Mouse (Mus musculus): ENCODE measurements around the gene Kcnn3.

Kcnn3 gene

DNA sequence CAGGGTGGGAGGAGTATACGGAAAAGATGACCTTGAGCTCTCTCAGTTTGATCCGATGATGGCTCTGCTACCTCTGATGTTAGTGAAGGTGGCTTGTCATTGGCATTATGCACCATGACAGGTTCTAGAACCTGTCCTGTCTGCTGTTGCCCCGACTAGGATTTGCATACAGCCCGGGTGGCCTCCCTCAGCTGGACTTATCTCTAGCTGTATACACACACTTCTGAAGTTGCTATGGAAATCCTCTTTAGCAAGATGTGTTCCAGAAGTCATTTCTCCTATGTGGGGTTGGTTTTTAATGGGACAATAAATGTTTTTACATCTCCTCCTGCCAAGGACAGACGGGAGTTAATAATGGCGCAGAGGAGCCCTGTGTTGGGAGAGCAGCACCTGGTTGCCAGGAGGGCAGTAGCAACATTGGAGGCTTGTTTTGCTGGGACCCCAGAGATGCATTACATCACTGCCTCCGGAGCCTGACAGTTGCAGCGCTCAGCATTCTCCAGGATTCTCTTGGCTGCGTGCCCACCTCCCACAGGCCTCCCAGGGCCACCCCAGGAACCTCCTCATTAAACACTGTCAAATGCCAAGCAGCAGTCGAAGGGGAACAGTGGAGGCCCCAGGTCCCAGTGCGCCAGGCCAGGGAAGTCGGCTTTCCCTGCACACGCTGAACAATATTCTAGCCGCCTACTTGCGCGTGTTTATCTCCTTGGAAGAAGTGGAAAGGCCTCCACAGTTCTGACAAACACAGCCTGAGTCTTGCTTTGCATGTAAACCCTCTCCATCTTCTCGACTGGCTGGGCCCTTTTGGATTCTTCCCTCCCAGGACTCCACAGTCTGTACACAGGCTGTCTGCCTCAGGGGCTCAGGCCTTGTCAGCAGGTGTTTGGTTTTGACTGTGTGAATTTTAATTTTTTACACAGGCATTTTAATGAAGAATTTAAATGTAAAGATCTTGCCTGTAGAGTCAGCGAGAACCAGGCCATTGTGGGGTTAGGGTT is 93.9 kb downstream of the Kcnn3 start:
- DNase-seq (ENCODE audit: low spot score in 2 of 2) = peak; percentile 60 to 64

DNA sequence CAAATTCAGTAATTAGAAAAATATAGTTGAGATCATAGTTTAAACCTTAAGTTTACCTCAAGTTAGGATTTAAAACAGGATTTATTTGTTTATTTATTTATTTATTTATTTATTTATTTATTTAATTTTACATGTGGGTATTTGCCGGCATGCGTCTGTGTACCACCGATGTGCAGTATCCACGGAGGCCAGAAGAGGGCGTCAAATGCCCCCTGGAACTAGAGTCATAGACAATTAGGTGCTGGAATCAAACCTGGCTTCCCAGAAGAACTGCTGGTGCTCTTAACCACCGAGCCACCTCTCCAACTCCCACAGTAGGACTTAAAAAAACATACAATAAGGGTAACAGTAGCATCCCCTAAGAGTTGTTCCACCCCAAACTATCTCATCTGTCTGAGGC is 96.9 kb downstream of the Kcnn3 start:
- no peak for DNase-seq (ENCODE audit: low spot score in 2 of 2)

- no peak for DNase-seq (ENCODE audit: low spot score in 2 of 2)
Observed at GRCm38 (mm10) chr3:89617360-89617759, 97.4 kb downstream of the Kcnn3 start.

DNA sequence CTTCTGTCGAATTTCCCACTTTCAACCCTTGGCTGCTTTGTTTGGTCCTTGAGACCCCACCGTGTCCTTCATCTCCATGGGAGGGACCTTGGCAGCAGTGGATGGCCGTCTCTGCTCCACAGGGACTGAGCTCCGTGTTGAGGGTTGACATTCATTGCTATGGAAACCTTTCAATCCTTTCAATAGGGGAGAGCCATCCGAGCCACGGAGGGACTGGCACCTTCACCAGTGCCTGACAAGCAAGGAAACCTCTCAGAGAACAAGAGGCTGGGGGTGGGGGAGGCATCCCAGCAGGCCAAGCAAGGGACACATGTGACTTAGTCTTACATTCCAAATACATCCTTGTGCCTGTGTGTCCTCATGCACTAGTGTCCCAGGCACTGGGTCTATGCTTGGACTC is 102.9 kb downstream of the Kcnn3 start:
- no peak for DNase-seq (ENCODE audit: low spot score in 2 of 2)

DNA sequence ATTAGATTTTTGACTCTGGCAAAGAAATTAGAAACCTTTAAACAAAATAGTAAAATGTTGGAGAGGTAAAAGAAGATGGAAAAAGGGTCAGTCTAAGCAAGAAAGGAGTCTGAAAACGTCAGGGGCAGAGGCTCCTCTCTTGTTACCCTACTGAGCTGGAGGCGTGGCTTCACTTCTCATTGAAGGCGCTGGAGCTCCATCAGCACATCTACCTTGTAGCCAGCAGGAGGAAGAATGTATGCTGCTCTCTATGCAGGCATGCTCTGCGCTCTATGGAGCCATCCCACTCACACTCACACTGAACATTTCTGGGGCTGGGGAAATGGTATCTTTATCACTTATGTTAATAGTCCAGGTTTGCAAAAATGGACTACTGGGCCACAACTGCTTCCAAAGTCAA is 103.6 kb downstream of the Kcnn3 start:
- DNase-seq (ENCODE audit: low spot score in 2 of 2) = no peak

- DNase-seq (ENCODE audit: low spot score in 2 of 2) = no peak
Observed at GRCm38 (mm10) chr3:89624001-89624400, 104.0 kb downstream of the Kcnn3 start.

DNA sequence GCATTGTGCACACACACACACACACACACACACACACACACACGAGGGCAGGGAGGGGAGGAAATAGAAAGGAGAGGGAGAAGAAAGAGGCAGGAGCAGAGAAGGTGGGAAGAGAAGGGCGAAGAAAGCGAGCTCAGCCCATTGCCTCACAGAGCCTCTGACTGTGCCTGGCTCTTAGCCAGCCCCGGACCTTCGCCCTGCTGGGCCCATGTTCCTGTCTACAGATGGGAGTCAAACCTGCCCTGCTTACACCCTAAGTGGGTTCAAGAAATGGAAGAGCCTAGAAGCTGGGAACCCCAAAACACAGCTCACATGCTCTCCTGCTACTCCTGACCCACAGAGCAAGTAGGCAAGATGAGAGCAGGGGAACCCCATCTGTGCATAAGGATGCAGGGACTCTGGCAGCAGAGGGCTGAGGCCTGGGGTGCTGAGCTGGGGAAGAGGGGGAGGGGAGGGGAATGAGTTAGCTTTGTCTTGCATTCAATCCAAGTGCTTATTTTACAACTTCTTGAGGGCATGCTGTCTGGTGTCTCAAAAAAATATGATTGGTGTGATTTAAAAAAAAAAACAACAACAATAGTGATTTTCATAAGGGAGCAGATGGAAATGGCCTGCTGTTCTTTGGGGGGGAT is 105.0 kb downstream of the Kcnn3 start:
- DNase-seq (ENCODE audit: low spot score in 2 of 2) = no peak

GRCm38 (mm10) chr3:89626556-89626955 is 106.6 kb downstream of the Kcnn3 start:
- no peak for DNase-seq (ENCODE audit: low spot score in 2 of 2)

GRCm38 (mm10) chr3:89629811-89630210 is 109.8 kb downstream of the Kcnn3 start:
- DNase-seq (ENCODE audit: low spot score in 2 of 2) = no peak

GRCm38 (mm10) chr3:89631750-89632149 is 111.8 kb downstream of the Kcnn3 start:
- DNase-seq (ENCODE audit: low spot score in 2 of 2) = no peak

DNA sequence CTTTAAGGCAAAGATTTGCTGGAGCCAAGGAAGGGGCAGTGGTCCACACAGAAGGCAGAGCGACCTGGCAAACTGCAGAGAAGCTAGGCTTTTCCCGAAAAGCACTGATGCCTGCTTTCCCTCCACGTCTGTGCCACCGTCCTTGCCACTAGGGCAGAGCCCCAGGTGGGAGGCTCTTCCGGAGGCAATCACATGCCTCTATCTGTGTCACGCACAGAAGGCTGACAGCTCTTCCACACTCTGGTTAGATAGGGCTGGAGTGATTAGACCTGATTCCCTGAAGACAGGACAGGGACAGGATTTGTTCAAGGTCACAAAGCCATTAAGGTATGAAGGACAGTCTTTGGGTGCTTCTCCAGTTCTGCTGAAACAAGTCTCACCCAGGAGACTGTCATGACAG is 113.6 kb downstream of the Kcnn3 start:
- no peak for DNase-seq (ENCODE audit: low spot score in 2 of 2)

DNA sequence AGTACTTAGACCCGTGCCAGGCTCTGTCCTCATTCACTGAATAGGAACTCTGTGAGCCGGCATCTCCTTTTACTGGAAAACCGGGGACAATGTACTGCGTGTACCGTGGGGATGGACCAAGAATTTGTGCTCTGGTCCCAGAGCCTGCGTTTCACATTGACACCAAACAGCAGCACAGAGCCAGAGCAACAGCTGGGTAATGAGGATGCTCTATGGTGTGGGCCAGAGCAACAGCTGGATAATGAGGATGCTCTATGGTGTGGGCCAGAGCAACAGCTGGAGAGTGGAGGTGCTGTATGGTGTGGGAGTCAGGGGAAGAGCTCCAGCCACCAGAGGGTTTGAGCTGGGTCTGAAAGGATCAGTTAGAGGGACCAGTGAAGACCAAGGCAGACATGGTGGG is 114.0 kb downstream of the Kcnn3 start:
- no peak for DNase-seq (ENCODE audit: low spot score in 2 of 2)

DNA sequence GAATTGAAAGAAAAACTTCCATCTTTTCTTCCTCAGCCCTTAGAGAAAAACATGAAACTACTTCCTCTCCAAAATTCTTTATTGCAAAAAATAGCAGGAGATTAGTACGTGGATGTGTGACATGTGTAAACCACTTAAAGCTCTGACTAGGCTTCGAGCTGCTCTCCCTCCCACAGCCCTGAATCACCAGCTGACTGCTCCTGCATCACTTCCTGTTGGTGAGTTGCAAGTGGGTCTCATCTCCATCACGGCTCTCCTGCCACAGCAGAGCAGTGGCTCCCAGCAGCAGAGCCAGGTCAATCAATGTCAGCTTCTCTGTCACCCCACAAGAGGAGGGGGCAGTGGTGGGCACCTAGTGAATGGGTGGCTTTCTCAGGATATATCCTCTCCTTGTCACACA is 120.8 kb downstream of the Kcnn3 start:
- no peak for DNase-seq (ENCODE audit: low spot score in 2 of 2)

DNA sequence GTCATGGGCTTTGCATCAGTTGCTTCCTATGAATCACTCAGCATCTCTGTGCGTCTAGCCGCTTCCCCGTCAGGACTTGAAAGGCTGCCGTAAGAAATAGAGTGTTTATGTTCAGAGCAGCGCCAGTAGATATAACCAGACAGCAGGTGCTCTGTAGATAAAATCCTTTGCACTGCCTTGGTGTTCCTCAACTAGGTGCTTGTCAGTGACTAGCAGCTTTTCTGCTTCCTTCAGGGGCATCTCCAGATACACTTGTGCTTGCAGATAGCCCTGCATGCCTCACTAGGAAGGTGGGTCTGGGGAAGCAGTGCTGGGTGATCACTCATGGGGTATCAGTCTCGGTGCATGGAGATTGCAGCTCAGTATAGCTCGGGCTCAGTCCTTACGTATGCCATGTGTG is 123.4 kb downstream of the Kcnn3 start:
- DNase-seq (ENCODE audit: low spot score in 2 of 2) = no peak

- DNase-seq (ENCODE audit: low spot score in 2 of 2) = peak; percentile 66 to 84
Observed at GRCm38 (mm10) chr3:89646813-89647255, 126.9 kb downstream of the Kcnn3 start.

GRCm38 (mm10) chr3:89647268-89647874 is 127.4 kb downstream of the Kcnn3 start:
- DNase-seq (ENCODE audit: low spot score in 2 of 2) = no peak

GRCm38 (mm10) chr3:89649890-89650289 is 129.9 kb downstream of the Kcnn3 start:
- no peak for DNase-seq (ENCODE audit: low spot score in 2 of 2)

GRCm38 (mm10) chr3:89653231-89653954 is 133.4 kb downstream of the Kcnn3 start:
- no peak for DNase-seq (ENCODE audit: low spot score in 2 of 2)

DNA sequence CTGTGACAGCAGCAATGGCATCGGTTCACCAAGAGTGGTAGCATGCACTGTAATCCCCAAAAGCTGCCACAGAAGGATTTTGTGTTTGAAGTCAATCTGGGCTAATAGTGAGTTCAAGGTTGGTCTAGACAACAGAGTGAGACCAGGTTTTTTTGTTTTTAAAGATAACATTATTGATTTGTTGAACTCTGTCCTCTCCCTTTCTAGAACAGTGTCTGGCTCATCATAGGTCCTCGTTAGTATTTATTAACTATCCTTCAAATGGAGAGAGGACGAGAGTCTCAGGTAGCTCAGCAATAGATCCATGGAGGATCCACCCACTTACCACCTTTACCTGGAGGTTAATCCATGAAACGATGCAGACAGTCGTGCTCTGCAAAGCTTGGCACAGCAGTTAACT is 137.1 kb downstream of the Kcnn3 start:
- DNase-seq (ENCODE audit: low spot score in 2 of 2) = no peak

DNA sequence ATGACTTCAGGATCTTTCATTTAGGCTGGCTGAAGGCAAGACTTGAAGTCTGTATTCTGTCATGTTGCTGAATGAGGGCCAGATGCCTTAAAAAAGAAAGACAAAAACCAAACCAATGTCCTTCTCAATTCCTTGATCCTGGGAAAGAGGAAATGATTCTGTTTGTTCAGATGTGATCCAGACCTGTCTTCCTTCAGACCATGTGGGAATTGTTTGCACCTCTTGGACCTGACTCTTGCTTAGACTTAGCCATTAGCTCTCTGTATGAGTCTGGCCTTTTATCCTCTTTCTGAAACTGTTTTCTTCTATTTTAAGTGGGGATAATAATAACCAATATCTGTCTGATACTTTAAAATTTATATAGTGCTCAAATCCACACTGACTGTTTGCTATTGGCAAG is 138.5 kb downstream of the Kcnn3 start:
- DNase-seq (ENCODE audit: low spot score in 2 of 2) = no peak

- no peak for DNase-seq (ENCODE audit: low spot score in 2 of 2)
Observed at GRCm38 (mm10) chr3:89659938-89660620, 140.1 kb downstream of the Kcnn3 start.
